Mouse (Mus musculus): ENCODE results near the gene Igfbp3. TPM values are rescaled to one million over a fixed set of nuclear protein-coding genes. Genes with fewer than 3 reads are reported as not detected.

Igfbp3 gene
- polyA plus RNA-seq, 1 experiment from 2014 or later = 50.6 TPM

DNA sequence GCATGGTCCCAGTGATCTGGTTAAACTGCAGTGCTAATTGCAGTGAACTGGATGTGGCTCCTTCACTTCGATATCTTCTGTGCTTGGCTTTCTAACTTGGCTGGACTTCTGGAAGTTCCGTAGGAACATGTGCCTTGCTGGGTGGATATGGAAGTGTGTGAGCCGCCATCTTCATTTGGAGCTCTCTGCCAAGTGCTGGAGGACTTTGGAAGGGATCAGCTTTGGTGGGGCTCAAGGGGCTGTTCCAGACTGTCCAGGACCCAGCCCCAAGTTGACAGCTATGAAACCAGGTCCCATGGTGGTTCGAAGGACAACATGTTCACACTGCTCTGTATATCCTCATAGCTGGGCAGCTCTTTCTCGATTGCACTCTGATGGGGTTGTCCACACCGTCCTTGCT is 24.8 kb upstream of the Igfbp3 start:
- ATAC-seq (ENCODE audit: low FRiP score, low TSS enrichment) (no peak), DNase-seq (ENCODE audit: low spot score) (no peak)
- TF ChIP-seq EP300 (optimal IDR thresholded peaks at IDR 0.05) = no peak
- no peak for TF ChIP-seq CTCF (IDR thresholded peaks at IDR 0.05; ENCODE audit: low read depth)
- Histone ChIP-seq H3K4me2 (replicated peaks; ENCODE audit: low read depth) (no peak overlapping the region), H3K27me3 (ENCODE audit: control insufficient read depth, insufficient read depth, low read length) (no peaks in the 10 kb centered on the region), H3K36me3 (ENCODE audit: control insufficient read depth, insufficient read depth, low read length) (no peaks in the 10 kb centered on the region), H3K27ac (replicated peaks) (no peak overlapping the region; the same call in 1 of the 2 replicates), H3K9ac (ENCODE audit: low read length) (no peak overlapping the region), H3K9me3 (ENCODE audit: control insufficient read depth, low read length) (no peaks in the 10 kb centered on the region), H3K4me3 (ENCODE audit: low read depth, low read length) (no peak overlapping the region), H3K4me1 (replicated peaks; ENCODE audit: control insufficient read depth, insufficient read depth) (no peaks in the 10 kb centered on the region; the same call in 1 of the 2 replicates)
- 95% methylated on average over 6 of the region's 6 CpGs for WGBS

DNA sequence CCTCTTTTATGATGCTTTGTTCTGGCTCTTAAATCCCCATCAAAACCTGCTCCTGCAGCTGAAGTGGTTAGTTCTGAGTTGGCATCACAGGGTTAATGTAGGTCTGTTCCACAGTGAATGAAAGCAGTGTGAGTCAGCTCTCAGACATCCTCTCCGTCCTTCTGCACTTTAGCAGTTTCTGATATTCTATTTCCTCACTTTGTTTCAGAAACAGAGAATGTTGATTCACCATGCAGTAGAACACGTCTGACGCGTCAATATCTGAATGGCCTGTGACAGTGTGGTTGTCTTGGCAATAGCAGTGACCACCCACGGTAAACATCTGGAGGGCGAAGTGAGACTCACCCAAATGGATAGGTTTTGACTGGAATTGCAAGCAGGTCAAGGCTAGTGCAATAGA is 24.0 kb upstream of the Igfbp3 start:
- ATAC-seq (ENCODE audit: low FRiP score, low TSS enrichment) = peak; percentile 88
- H3K27ac ChIP-seq (replicated peaks) = no peak overlapping the region; the same call in 1 of the 2 replicates
- H3K9ac ChIP-seq (ENCODE audit: low read length) = no peak overlapping the region
- 40% methylated on average over 6 of the region's 6 CpGs for WGBS
- no peak for TF ChIP-seq EP300 (optimal IDR thresholded peaks at IDR 0.05)
- TF ChIP-seq CTCF (IDR thresholded peaks at IDR 0.05; ENCODE audit: low read depth) = no peak
- H3K4me3 ChIP-seq (ENCODE audit: low read depth, low read length) = no peak overlapping the region
- peak; percentile 25 for DNase-seq (ENCODE audit: low spot score)
- no peaks in the 10 kb centered on the region; the same call in 1 of the 2 replicates for H3K4me1 ChIP-seq (replicated peaks; ENCODE audit: control insufficient read depth, insufficient read depth)
- no peaks in the 10 kb centered on the region for H3K27me3 ChIP-seq (ENCODE audit: control insufficient read depth, insufficient read depth, low read length)
- no peaks in the 10 kb centered on the region for H3K9me3 ChIP-seq (ENCODE audit: control insufficient read depth, low read length)
- H3K36me3 ChIP-seq (ENCODE audit: control insufficient read depth, insufficient read depth, low read length) = no peaks in the 10 kb centered on the region
- no peak overlapping the region for H3K4me2 ChIP-seq (replicated peaks; ENCODE audit: low read depth)

DNA sequence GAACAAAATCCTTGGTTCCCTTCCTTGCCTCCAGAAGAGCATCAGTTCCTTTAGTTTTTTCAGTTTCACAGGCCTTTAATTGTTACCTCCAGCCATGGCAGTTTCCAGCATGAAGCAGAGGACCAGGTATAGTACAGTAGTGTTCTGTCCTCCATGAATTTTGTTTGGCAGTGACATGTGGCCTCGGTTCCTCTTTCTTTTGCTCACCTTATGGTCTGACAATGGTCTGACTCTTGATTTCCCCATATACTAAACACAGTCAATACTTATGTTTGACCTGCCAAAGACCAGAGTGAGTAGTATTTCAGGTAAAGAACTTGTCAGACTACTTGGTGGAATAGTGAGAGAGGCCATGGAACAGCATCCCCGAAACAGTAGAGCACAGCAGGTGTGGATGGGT is 23.0 kb upstream of the Igfbp3 start:
- DNase-seq (ENCODE audit: low spot score) (no peak), ATAC-seq (ENCODE audit: low FRiP score, low TSS enrichment) (no peak)
- Histone ChIP-seq H3K36me3 (ENCODE audit: control insufficient read depth, insufficient read depth, low read length) (no peaks in the 10 kb centered on the region), H3K27ac (replicated peaks) (0 out of 2 replicates have a peak overlapping the region, but pooled peaks have one; percentile 6), H3K4me3 (ENCODE audit: low read depth, low read length) (no peak overlapping the region), H3K9me3 (ENCODE audit: control insufficient read depth, low read length) (no peaks in the 10 kb centered on the region), H3K27me3 (ENCODE audit: control insufficient read depth, insufficient read depth, low read length) (no peaks in the 10 kb centered on the region), H3K4me2 (replicated peaks; ENCODE audit: low read depth) (no peak overlapping the region), H3K4me1 (replicated peaks; ENCODE audit: control insufficient read depth, insufficient read depth) (no peaks in the 10 kb centered on the region; the same call in 1 of the 2 replicates), H3K9ac (ENCODE audit: low read length) (no peak overlapping the region)
- no peak for TF ChIP-seq CTCF (IDR thresholded peaks at IDR 0.05; ENCODE audit: low read depth)
- no peak for TF ChIP-seq EP300 (optimal IDR thresholded peaks at IDR 0.05)
- WGBS = 79% methylated on average over 2 of the region's 2 CpGs

DNA sequence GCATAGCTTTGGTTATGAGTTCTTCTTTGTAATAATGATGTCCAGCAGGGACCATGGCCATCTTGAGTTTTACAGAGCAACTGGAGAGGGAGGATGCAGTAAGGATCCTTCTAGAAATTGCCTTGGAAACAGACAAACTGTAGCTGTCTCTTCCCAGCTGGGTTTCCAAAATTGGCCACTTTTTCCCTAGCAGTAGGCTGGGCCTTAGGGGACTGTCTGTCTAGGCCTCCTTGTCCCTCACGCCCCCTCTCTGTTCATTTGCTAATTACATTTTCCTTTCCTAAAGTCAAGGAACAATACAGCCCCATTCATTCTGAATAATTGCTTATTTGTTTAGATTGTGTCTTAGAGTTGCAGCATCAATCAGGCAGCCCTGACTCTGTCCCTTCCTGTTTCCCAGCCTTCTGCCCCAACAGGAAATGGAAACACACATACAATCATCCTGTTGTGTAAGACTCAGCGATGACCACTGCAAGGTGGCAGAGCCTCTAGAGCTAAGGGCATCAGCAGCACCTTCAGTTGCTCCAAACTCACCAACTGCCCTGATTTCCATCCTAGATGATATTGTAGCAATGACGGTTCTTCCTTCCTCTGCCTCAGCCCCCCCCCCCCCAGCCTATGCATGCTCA is 21.4 kb upstream of the Igfbp3 start:
- 73% methylated on average over 3 of the region's 3 CpGs for WGBS

DNA sequence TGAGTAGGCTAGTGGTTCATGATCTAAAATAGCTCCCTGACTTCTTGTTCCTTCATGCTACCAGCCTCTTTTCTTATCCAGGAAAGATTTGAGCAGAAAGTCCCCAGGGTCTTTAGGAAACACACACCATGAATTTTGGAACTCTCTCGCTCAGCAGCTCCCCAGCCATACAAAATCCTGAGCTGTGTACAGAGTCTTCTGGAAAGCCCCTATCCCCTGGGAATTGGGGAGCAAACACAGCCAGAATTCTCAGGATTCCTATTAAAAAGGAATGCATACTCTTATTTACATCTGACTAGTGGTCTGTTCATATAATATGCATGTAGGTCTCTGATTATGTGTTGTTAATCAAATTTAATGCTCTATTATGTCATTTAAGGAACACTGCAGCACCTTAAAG is 20.7 kb upstream of the Igfbp3 start:
- ATAC-seq (ENCODE audit: low FRiP score, low TSS enrichment) (no peak), DNase-seq (ENCODE audit: low spot score) (no peak)
- Histone ChIP-seq H3K9ac (ENCODE audit: low read length) (no peak overlapping the region), H3K27me3 (ENCODE audit: control insufficient read depth, insufficient read depth, low read length) (no peaks in the 10 kb centered on the region), H3K4me3 (ENCODE audit: low read depth, low read length) (no peak overlapping the region), H3K9me3 (ENCODE audit: control insufficient read depth, low read length) (no peaks in the 10 kb centered on the region), H3K27ac (replicated peaks) (no peak overlapping the region), H3K4me2 (replicated peaks; ENCODE audit: low read depth) (no peak overlapping the region), H3K4me1 (replicated peaks; ENCODE audit: control insufficient read depth, insufficient read depth) (no peaks in the 10 kb centered on the region; the same call in 1 of the 2 replicates), H3K36me3 (ENCODE audit: control insufficient read depth, insufficient read depth, low read length) (no peaks in the 10 kb centered on the region)
- TF ChIP-seq EP300 (optimal IDR thresholded peaks at IDR 0.05) (no peak), CTCF (IDR thresholded peaks at IDR 0.05; ENCODE audit: low read depth) (no peak)
- WGBS = 86% methylated on average over 1 of the region's 1 CpGs

More for the DNA sequence above, 21.4 kb upstream of the Igfbp3 start:
- Histone ChIP-seq H3K27ac (replicated peaks) (no peak overlapping the region), H3K4me1 (replicated peaks; ENCODE audit: control insufficient read depth, insufficient read depth) (no peaks in the 10 kb centered on the region; the same call in 1 of the 2 replicates), H3K4me2 (replicated peaks; ENCODE audit: low read depth) (no peak overlapping the region), H3K36me3 (ENCODE audit: control insufficient read depth, insufficient read depth, low read length) (no peaks in the 10 kb centered on the region), H3K9ac (ENCODE audit: low read length) (no peak overlapping the region), H3K27me3 (ENCODE audit: control insufficient read depth, insufficient read depth, low read length) (no peaks in the 10 kb centered on the region), H3K9me3 (ENCODE audit: control insufficient read depth, low read length) (no peaks in the 10 kb centered on the region), H3K4me3 (ENCODE audit: low read depth, low read length) (no peak overlapping the region)
- 0 out of 2 replicates have a peak, but pooled peaks have one; percentile 15 for TF ChIP-seq CTCF (IDR thresholded peaks at IDR 0.05; ENCODE audit: low read depth)
- TF ChIP-seq EP300 (optimal IDR thresholded peaks at IDR 0.05) = no peak
- ATAC-seq (ENCODE audit: low FRiP score, low TSS enrichment) (no peak), DNase-seq (ENCODE audit: low spot score) (no peak)

DNA sequence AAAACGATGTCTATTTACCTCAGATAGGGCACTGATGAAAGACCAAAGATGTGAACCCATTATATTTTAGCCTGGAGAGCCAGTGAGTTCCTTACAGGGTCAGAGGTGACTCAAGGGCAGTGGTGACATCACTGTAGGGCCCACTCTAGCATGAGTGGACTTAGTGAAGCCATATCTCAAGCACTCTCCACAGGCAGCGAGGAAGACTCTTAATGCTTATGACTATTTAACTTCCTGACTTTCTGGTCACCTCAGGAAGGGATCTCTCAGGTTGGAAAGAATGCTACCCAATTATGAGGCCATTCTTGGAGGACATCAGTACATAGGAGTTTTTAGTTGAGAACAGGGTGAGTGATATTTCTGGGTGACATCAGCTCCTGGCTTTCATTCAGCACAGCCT is 19.6 kb upstream of the Igfbp3 start:
- no peak for DNase-seq (ENCODE audit: low spot score)

More for the DNA sequence above, 19.6 kb upstream of the Igfbp3 start:
- H3K4me3 ChIP-seq (ENCODE audit: low read depth, low read length) = no peak overlapping the region
- no peaks in the 10 kb centered on the region; the same call in 1 of the 2 replicates for H3K4me1 ChIP-seq (replicated peaks; ENCODE audit: control insufficient read depth, insufficient read depth)
- no peaks in the 10 kb centered on the region for H3K36me3 ChIP-seq (ENCODE audit: control insufficient read depth, insufficient read depth, low read length)
- no peak for ATAC-seq (ENCODE audit: low FRiP score, low TSS enrichment)
- no peak overlapping the region for H3K27ac ChIP-seq (replicated peaks)
- 86% methylated on average over 2 of the region's 2 CpGs for WGBS
- no peak overlapping the region for H3K4me2 ChIP-seq (replicated peaks; ENCODE audit: low read depth)
- TF ChIP-seq CTCF (IDR thresholded peaks at IDR 0.05; ENCODE audit: low read depth) (no peak), EP300 (optimal IDR thresholded peaks at IDR 0.05) (no peak)
- H3K9me3 ChIP-seq (ENCODE audit: control insufficient read depth, low read length) = no peaks in the 10 kb centered on the region
- no peak overlapping the region for H3K9ac ChIP-seq (ENCODE audit: low read length)
- no peaks in the 10 kb centered on the region for H3K27me3 ChIP-seq (ENCODE audit: control insufficient read depth, insufficient read depth, low read length)

Measured in stomach, postnatal 0 days (tissue).